In the genomic region with DNA sequence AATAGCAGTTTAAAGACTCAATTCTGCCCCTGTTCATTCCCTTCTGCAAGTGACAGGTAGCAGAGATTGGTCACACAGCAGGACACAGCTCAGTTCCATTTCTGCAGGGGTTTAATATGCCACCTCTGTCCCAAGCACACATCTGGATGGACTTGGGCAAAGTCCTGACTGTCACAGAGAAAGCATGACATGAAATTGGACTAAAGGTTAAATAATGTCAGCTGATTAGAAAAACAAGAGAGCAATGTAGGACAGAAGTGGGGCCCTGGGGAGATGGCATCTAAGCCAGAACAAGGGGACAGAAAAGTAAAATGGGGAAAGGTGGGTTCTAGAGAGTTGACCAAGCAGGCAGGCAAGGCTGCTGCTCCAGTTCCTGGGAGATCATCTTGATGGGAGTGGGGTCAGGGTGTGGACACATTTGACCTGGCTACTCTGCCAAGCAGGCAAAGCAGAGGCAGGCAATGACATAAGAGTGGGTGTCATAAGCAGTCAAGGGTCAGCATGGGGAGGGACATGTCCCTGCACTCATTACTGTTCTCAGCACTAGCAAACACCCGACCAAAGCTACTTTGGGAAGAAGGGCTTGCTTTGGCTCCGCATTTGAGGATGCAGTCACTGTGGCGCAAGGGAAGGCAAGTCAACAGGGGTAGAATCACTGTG, we compare ENCODE assay signal across 15 mouse cellular contexts.
"Had no signal": no experiment of that assay in that cellular context is flagged by ENCODE, and none has a peak within 500 bp of the region (broad histone marks: within the 10 kb centered on the region; RNA-seq: fewer than 3 reads in every experiment).

No protein-coding gene starts in this region.

- H3K27ac ChIP-seq: kidney, postnatal 0 days; layer of hippocampus, adult 2 months; limb, embryonic 12.5 days; liver, embryonic 13.5 days; neural tube, embryonic 15.5 days; stomach, embryonic 15.5 days had no signal

- H3K4me3 ChIP-seq: layer of hippocampus, adult 2 months; limb, embryonic 12.5 days; liver, embryonic 13.5 days; myocyte; neural tube, embryonic 15.5 days; stomach, embryonic 15.5 days had no signal

- ATAC-seq: lung, postnatal 0 days had no signal

- H3K9ac ChIP-seq: limb, embryonic 12.5 days; liver, embryonic 13.5 days; neural tube, embryonic 15.5 days; stomach, embryonic 15.5 days had no signal

- H3K4me1 ChIP-seq: limb, embryonic 12.5 days; liver, embryonic 13.5 days; neural tube, embryonic 15.5 days; stomach, embryonic 15.5 days had no signal

- H3K9me3 ChIP-seq: limb, embryonic 12.5 days; liver, embryonic 13.5 days; neural tube, embryonic 15.5 days; stomach, embryonic 15.5 days had no signal

- DNase-seq: kidney, adult 8-10 months; kidney, postnatal 4 days; liver, embryonic 13.5 days; lung, adult 2 months; lung, postnatal 36 days; midbrain, embryonic 14.5 days; right cerebral cortex, postnatal 4 days; thymus, postnatal 4 days had no signal

- H3K4me2 ChIP-seq: limb, embryonic 12.5 days; liver, embryonic 13.5 days; neural tube, embryonic 15.5 days; stomach, embryonic 15.5 days had no signal

- H3K36me3 ChIP-seq: limb, embryonic 12.5 days; liver, embryonic 13.5 days; neural tube, embryonic 15.5 days; stomach, embryonic 15.5 days had no signal

- H3K27me3 ChIP-seq: limb, embryonic 12.5 days; neural tube, embryonic 15.5 days; stomach, embryonic 15.5 days had no signal
